Mouse (Mus musculus): ENCODE results near the gene Wdr77. TPM values are rescaled to one million over a fixed set of nuclear protein-coding genes. Genes with fewer than 3 reads are reported as not detected.

The Wdr77 gene
- 38.5 TPM for polyA plus RNA-seq (2014; fragmentation: Illumina TruSeq; extraction: RNeasy Lipid Tissue Mini Kit (QIAGEN cat#74804); ENCODE audit: low read depth, low replicate concordance)

DNA sequence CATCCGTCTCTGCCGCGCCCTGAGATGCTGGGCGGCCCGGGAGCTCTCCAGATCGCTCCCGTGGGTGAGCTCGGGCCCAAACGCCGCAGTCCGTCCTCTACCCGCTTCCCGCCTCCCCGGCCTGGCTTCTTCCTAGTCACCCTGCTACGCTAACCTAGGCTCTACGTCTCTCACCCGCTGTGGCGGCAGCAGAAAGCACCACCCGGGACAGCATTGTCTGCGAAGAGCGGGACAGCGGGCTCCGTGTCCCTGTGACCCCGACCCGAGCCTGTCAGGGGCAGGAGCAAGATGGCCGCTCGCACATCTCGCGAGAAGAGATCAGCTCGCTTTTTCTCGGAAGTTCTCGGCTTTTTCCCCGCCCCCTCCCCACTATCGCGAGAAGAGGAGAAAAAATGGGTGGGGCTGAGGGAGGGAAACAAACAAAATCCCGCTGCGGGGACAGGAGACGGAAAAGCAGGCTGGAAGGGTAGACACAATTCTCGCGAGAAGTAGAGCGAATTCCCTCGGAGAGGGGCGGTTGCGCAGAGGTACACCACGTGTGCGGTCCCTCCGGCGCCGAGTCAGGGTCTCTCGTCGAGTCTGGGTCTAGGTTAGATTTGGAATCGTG, at the start of gene Wdr77:
Gene Wdr77, plus strand, starts transcription at position 396 of the 607 bp plus-strand sequence.

DNA sequence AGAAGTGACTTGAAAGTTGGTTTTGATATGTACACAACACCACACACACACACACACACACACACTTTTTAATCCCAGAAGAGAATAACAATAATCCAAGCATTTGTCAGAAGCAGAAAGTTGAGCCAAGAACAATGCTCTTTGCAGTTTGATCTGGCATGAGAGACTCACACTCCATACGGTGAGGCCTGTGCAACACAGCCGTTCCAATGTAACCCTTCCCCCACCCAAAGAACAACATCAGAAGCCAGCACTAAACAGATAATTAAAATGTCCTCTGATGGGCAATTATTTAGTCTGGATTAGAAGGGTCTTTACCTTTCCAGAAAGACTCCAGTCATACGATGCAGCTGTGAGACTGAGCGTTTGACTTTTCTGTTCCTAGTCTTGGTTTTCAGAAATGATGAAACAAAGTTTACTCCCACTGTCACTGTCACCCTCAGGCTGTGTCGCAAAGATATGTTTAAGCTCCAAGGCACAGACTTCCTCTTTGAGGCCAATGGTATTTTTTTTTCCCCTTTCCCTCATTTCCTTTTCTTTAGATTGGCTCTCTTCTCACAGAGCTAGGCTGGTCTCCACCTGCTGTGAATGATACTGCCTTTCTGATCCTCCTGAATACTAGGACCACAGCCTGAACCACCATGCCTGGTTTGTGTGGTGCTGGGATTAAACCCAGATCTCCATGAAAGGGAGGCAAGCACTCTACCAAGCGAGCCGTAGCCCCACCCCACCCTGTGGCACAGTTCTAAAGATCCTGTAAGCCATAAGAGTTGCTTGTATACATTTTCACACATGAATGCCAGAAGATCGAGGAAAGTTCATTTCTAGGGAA, 26.7 kb upstream of the Wdr77 start, which contains the start of gene I830077J02Rik:
Gene I830077J02Rik, minus strand, starts transcription at position 425 of the 832 bp plus-strand sequence.

DNA sequence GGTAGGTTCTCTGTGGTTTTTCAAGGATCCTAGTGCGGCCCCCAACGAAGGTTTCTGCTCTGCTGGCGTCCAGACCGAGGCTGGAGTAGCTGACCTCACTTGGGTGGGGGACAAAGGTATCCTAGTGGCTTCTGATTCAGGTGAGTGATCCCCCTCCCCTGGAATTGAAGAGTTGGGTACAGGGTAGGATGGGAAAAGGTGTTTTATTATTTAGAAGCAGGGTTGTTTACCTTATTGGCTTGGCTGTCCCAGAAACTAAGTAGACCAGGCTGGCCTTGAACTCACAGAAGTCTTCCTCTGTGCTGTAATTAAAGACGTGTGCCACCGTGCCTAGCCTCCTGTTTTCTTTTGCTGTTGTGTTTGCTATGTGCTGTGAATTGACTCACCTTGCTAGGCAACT, 830 bp downstream of the Wdr77 start, which contains the start of gene Atp5f1:
Gene Atp5f1, minus strand, starts transcription at position 101 of the 400 bp plus-strand sequence.

DNA sequence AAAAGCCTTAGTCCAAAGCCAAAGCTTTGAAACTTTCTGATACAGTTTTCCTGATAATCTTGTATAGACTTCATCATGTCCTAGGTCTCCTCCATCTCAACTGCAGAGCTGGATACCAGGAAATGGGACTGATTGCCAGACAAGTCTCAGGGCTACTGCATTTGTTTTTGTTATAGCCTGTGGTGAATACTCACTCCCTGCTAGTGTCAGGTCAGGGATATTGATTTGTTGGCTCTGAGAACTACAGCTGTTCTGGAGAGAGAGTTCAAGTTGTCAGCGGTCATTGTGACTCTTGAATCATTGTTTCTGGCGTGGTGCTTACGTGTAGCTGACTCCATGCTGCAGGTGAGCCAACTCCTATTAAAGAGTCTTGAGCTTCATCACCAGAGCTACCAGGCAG, 14.2 kb downstream of the Wdr77 start, which contains the start of gene Ovgp1:
Gene Ovgp1, plus strand, starts transcription at position 301 of the 400 bp plus-strand sequence.

DNA sequence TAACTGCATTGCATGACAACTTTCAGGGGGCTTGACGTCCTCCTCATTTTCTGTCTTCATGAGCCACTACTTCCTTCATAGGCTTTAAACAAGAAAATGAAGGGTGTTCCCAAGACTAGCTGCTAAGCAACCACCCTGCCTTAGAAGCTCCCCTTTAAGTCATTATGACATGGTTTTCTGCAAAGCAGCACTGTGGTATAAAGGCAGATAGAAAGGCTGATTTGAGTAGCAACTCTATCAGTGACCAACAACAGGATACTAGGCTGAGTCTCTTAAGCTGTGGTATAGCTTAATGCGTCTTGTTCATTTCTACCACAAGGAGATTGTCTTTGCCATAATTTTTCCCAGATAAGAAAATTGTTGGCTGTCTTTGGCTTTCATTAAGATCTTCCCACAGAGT, 55.4 kb downstream of the Wdr77 start, which contains the start of gene Pifo:
Gene Pifo, minus strand, starts transcription at position 101 of the 400 bp plus-strand sequence.

Other genes starting within 250 kb of the Wdr77 start
- 678 TPM for gene Rap1a, start 158.0 kb upstream of the Wdr77 start, polyA plus RNA-seq (2014; fragmentation: Illumina TruSeq; extraction: RNeasy Lipid Tissue Mini Kit (QIAGEN cat#74804); ENCODE audit: low read depth, low replicate concordance)
- gene Adora3, start 88.5 kb upstream of the Wdr77 start, polyA plus RNA-seq (2014; fragmentation: Illumina TruSeq; extraction: RNeasy Lipid Tissue Mini Kit (QIAGEN cat#74804); ENCODE audit: low read depth, low replicate concordance): 1.1 TPM
- 0.79 TPM for gene Tmigd3, start 88.5 kb upstream of the Wdr77 start, polyA plus RNA-seq (2014; fragmentation: Illumina TruSeq; extraction: RNeasy Lipid Tissue Mini Kit (QIAGEN cat#74804); ENCODE audit: low read depth, low replicate concordance)
- gene I830077J02Rik, start 26.7 kb upstream of the Wdr77 start, polyA plus RNA-seq (2014; fragmentation: Illumina TruSeq; extraction: RNeasy Lipid Tissue Mini Kit (QIAGEN cat#74804); ENCODE audit: low read depth, low replicate concordance): 1.7 TPM
- 1,241 TPM for gene Atp5f1, start 730 bp downstream of the Wdr77 start, polyA plus RNA-seq (2014; fragmentation: Illumina TruSeq; extraction: RNeasy Lipid Tissue Mini Kit (QIAGEN cat#74804); ENCODE audit: low read depth, low replicate concordance)
- 4.0 TPM for gene Ovgp1, start 14.3 kb downstream of the Wdr77 start, polyA plus RNA-seq (2014; fragmentation: Illumina TruSeq; extraction: RNeasy Lipid Tissue Mini Kit (QIAGEN cat#74804); ENCODE audit: low read depth, low replicate concordance)
- gene Pifo, start 55.3 kb downstream of the Wdr77 start, polyA plus RNA-seq (2014; fragmentation: Illumina TruSeq; extraction: RNeasy Lipid Tissue Mini Kit (QIAGEN cat#74804); ENCODE audit: low read depth, low replicate concordance): not detected
- gene Chil5, start 73.4 kb downstream of the Wdr77 start, polyA plus RNA-seq (2014; fragmentation: Illumina TruSeq; extraction: RNeasy Lipid Tissue Mini Kit (QIAGEN cat#74804); ENCODE audit: low read depth, low replicate concordance): 0.76 TPM
- gene Chia1, start 153.9 kb downstream of the Wdr77 start, polyA plus RNA-seq (2014; fragmentation: Illumina TruSeq; extraction: RNeasy Lipid Tissue Mini Kit (QIAGEN cat#74804); ENCODE audit: low read depth, low replicate concordance): not detected
- gene Chil3, start 208.2 kb downstream of the Wdr77 start, polyA plus RNA-seq (2014; fragmentation: Illumina TruSeq; extraction: RNeasy Lipid Tissue Mini Kit (QIAGEN cat#74804); ENCODE audit: low read depth, low replicate concordance): 1.0 TPM